Mouse (Mus musculus) adrenal gland, adult 8-10 months (tissue): ENCODE measurements around the gene Rnf17. TPM values are rescaled to one million over a fixed set of nuclear protein-coding genes. Genes with fewer than 3 reads are reported as not detected.

ENCODE experiments used
- DNase-seq: peaks from one replicate; pipeline ENCODE4 v3.0.0; 2022
- total RNA-seq, 4 experiments: library from RNA; stranded (reverse); gene quantifications; 2 replicates each; pipeline ENCODE4 v1.2.4; 2022

The Rnf17 gene
- total RNA-seq, 4 experiments from 2014 or later = 0.59 to 1.9 (median 1.2) TPM

GRCm38 (mm10) chr14:56512084-56512483 lies 109.7 kb downstream of the Rnf17 start:
- DNase-seq = no peak

DNA sequence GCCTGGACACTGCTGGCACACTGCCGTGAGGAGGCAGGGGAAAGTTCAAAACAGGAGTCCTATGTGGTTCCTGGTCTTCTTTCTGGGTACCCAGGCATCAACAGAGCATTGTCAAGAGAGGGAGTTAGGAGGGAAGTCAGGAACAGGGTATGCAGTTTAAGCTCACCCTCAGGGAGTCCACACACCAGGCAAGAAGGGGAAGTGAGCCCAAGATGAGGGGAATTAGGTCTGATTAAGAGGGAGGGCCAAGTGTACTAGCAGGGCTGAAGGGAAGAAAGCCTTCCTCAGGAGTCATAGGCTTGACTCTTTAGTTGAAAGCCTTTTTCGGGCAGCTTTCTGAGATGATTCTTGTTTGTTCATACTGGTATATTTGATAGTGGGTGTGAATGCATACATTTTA lies 112.4 kb downstream of the Rnf17 start:
- DNase-seq = no peak

DNA sequence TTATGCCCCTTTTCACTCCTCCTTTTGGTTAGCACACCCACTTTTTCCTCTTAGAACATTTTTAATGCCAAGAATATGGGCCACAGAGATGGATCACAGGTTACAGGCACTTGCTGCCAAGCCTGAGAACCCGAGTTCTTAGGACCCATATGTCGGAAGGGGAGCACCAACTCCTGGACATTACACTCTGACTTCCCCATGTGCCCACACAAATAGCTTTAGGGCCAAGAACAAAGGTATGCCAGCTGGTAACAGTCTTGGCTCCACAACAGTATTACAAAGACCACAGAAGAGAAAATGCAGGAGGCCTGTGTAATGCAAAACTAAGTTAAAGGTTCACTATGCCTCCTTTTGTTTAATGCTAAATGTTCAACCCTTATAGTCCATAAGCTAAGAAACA lies 128.4 kb downstream of the Rnf17 start:
- no peak for DNase-seq

GRCm38 (mm10) chr14:56544946-56545345 lies 142.6 kb downstream of the Rnf17 start:
- no peak for DNase-seq

- no peak for DNase-seq
Measured at GRCm38 (mm10) chr14:56545491-56545890, 143.1 kb downstream of the Rnf17 start.

- DNase-seq = no peak
Measured at GRCm38 (mm10) chr14:56550960-56551359, 148.6 kb downstream of the Rnf17 start.

DNA sequence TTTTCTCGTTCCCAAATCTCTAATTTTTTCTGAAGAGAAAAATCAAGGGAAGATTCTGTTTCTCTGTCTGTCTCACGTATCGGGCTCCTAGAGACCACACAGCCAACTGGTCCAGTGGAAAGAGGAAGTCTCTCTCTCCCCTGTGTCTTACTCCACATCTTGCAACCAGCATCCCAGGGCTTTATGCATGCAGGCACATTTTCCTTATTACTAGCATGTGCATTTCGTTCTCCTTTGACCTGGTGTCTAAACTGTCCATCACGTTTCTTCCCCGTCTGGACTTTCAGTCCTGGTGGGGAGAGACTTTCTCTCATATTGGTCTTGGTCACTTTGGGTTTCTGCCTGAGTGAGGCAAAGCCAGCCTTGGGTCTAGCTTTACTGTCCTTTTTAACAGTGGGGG lies 150.5 kb downstream of the Rnf17 start:
- DNase-seq = no peak

GRCm38 (mm10) chr14:56553331-56553730 lies 150.9 kb downstream of the Rnf17 start:
- DNase-seq = no peak

DNA sequence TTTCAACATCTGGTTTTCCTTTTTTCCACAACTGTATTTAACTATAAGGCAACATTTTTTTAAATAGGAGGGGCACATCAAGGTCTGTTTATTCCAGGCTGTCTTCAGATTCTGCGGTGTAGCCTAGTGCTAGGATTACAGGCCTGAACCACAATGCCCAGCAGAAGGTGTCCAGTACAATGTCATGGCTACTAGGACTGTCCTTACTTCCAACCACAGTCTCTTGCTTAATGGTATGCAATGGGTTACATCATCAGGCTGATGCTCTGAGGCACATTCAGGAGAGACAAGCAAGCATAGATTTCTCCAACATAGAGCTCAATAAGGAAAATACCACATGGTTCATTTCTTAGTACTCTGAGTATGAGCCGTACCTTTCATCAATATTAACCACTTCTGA lies 152.3 kb downstream of the Rnf17 start:
- DNase-seq = no peak

- no peak for DNase-seq
Measured at GRCm38 (mm10) chr14:56559134-56559533, 156.8 kb downstream of the Rnf17 start.

DNA sequence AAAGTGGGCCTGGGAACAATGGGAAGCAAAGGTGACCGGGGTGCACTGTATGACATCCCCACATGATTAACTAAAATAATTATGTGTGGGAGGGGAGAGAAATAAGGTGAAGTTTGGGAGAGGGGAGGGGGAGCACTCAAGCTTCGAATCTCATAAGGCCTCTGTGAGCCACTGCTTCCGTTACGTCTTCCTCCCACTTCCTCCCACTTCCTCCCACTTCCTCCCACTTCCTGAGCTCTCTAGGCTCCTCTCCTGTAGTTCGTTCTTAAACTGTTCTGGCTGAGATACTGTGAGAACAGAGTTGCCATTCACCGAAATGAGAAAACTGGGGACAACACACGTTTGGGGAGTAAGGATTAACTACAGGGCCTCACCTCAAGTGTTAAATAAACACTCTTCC lies 165.1 kb downstream of the Rnf17 start:
- no peak for DNase-seq

DNA sequence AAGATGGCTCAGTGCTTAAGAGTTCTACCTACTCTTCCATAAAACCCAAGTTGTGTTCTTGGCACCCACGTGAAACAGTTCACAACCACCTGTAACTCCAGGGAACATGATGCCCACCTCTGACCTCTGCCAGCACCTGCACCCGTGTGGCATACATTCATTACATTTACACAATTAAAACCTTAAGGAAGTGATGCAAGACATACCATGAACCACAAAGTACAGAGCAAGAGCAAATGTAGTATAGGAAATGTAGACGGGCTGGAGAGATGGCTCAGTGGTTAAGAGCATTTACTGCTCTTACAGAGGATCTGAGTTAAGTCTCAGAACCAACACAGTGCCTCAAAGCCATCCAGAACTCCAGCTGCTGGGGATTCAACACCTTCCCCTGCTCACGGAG lies 166.7 kb downstream of the Rnf17 start:
- no peak for DNase-seq

- peak; percentile 96 for DNase-seq
Measured at GRCm38 (mm10) chr14:56571310-56572093, 169.1 kb downstream of the Rnf17 start.

DNA sequence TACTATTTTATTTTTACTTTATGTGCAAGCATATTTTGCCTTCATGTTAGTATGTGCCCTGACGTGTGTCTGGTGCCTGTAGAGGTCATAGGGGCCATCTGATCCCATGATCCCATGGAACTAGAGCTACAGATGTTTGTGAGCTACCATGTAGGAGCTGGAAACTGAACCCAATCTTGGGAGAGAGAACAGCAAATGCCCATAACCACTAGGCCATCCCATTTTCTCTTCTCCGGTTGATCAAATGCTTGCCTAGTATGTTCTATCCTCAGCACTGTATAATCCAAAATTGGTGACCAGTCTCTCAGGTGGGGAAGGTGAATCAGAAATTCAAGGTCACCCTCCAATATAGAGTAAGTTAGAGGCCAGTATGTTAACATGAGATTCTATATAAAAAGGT lies 170.2 kb downstream of the Rnf17 start:
- no peak for DNase-seq

Other genes starting within 250 kb of the Rnf17 start
- gene Gzmg, start 243.0 kb upstream of the Rnf17 start, total RNA-seq = not detected
- gene Gzmn, start 228.0 kb upstream of the Rnf17 start, total RNA-seq = not detected
- gene Gzmf, start 191.2 kb upstream of the Rnf17 start, total RNA-seq = not detected
- not detected for gene Gzmc, start 167.9 kb upstream of the Rnf17 start, total RNA-seq
- gene Gzmb, start 140.3 kb upstream of the Rnf17 start, total RNA-seq = under 1 TPM; 0.19 to 0.40 (median 0.37) TPM
- 1 to 10 TPM in 1 of 4 experiments, under 1 TPM in 1, not detected in 2; 0.10 to 1.0 TPM for gene Atp12a, start 37.5 kb upstream of the Rnf17 start, total RNA-seq
- gene Cenpj, start 172.8 kb downstream of the Rnf17 start, total RNA-seq = 10 to 100 TPM in 3 of 4 experiments, 1 to 10 TPM in 1; 8.0 to 14.9 (median 11.5) TPM
- gene Parp4, start 173.0 kb downstream of the Rnf17 start, total RNA-seq = 10 to 100 TPM; 44.6 to 51.9 (median 48.5) TPM